Mouse (Mus musculus): Measurements from ENCODE around the gene Urgcp.

DNA sequence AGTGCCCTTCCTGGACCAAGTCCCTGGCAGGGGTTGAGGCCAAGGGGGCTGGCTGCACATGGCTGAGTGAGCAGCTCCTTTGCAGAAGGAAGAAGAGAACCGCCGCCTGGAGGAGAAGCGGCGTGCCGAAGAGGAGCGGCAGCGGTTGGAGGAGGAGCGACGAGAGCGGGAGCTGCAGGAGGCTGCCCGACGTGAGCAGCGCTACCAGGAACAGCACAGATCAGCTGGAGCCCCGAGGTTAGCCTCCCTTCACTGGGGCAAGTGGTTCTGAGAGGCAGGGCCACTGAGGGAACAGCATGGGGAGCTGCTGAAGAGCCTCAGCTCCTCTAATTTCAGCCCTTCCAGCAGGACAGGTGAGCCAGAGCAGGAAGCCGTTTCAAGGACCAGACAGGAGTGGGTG lies 34.8 kb upstream of the Urgcp start:
- TF ChIP-seq CTCF (conservative IDR thresholded peaks at IDR 0.05; ENCODE audit: low read length): no peak
- no peak for TF ChIP-seq NANOG (IDR thresholded peaks at IDR 0.05; ENCODE audit: borderline replicate concordance, low read length)

Measured in E14TG2a.4 (cell line).